Mouse (Mus musculus): ENCODE results near the gene Pex11b. TPM values are rescaled to one million over a fixed set of nuclear protein-coding genes. Genes with fewer than 3 reads are reported as not detected.
A peak's percentile ranks its signal among the peaks of the same experiment; 100 is the strongest.

Gene Pex11b
- total RNA-seq (2014; rRNA removed) (27.1 and 31.4 TPM in 2 replicates), polyA plus RNA-seq (2012; rRNA removed) (33.8 and 40.8 TPM in 2 replicates)

DNA sequence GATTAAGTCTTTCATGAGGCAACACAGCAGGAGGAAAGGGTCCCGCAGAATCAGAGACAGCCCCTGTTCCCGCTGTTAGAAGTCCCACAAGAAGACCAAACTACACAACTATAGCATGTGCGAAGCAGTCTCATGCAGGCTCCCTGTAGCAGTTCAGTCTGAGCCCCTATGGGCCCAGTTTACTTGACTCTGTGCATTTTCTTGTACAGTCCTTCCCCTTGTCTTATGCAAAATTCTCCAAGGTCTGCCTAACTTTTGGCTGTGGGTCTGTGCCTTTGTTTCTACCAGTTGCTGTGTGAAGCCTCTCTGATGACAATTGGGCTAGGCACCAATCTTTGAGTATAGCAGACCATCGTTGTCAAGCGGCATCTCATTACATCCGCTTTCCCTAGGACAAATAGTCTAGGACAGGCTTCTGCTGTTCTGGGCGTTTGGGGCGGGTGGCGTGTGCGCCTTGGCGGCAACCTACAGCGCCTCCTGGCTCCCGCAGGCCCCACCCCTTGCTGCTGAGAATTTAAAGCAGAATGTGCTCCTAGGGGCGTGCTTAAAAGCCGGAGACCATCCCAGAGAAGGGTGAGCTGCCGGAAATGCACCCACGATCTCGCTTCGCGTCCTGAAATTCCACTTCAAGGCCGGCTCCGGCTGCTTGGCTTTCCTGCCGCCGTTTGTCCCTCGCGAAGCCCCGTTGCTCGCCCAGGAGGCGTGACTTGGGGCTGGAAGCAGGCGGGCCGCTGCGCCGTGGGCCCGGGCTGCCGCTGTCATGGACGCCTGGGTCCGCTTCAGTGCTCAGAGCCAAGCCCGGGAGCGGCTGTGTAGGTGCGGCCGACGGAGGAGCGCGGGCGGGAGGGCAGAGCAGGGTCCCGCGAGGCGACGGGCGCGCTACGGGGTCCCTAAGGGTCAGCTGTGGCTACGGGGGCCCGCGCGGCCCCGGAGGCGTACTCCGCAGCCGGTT, at the start of gene Pex11b, which contains the start of gene Gm42957:
Gene Pex11b, plus strand, starts transcription at position 449 of the 952 bp plus-strand sequence.
Gene Gm42957, plus strand, starts transcription at position 547 of the 952 bp plus-strand sequence.
- DNase-seq (ENCODE audit: extremely low read depth, low read depth, low spot score), result peak; percentile 78
- Histone ChIP-seq H3K27ac (replicated peaks; ENCODE audit: insufficient read depth, low read depth, low read length) (peak within 1 kb of the TSS; percentile 92), H3K9ac (ENCODE audit: low read depth, low read length) (peak within 1 kb of the TSS; percentile 97), H3K4me3 (ENCODE audit: insufficient read depth, low read depth, low read length) (peak within 1 kb of the TSS; percentile 96), H3K27me3 (ENCODE audit: control insufficient read depth, insufficient read depth, low read length) (no peaks in the 10 kb centered on the region), H3K4me1 (ENCODE audit: control insufficient read depth, insufficient read depth, low read length) (peaks cover 14% of the 10 kb centered on the region), H3K36me3 (ENCODE audit: control insufficient read depth, insufficient read depth, low read length) (peaks cover 20% of the 10 kb centered on the region; the same call in 1 of the 2 replicates), H3K79me2 (ENCODE audit: control insufficient read depth, insufficient read depth, low read length) (peaks cover 4% of the 10 kb centered on the region; the same call in 1 of the 2 replicates)
- peak; percentile 68; the same call in 1 of the 2 replicates for TF ChIP-seq POLR2A (IDR thresholded peaks at IDR 0.05; ENCODE audit: extremely low read depth, insufficient read depth, low read length)
- peak; percentile 45 for TF ChIP-seq CTCF (IDR thresholded peaks at IDR 0.05; ENCODE audit: low read depth, low read length)
- WGBS, result 3% methylated on average over 60 of the region's 60 CpGs

DNA sequence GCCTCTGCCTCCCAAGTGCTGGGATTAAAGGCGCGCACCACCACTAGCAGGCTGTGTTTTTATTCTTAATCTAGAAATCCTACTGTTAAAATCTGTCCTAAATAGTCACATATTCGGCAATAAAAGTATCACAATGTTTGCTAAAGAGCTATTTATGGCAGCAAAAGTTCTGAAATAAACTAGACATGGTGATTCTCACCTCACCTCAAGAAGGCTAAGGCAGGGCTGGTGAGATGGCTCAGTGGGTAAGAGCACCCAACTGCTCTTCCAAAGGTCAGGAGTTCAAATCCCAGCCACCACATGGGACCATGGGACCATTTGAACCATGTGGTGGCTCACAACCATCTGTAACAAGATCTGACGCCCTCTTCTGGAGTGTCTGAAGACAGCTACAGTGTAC, 44.5 kb upstream of the Pex11b start:
- Histone ChIP-seq H3K27ac (replicated peaks; ENCODE audit: insufficient read depth, low read depth, low read length) (no peak overlapping the region), H3K27me3 (ENCODE audit: control insufficient read depth, insufficient read depth, low read length) (no peaks in the 10 kb centered on the region), H3K4me1 (ENCODE audit: control insufficient read depth, insufficient read depth, low read length) (0 out of 2 replicates have a peak, but pooled peaks cover 1% of the 10 kb centered on the region), H3K79me2 (ENCODE audit: control insufficient read depth, insufficient read depth, low read length) (no peaks in the 10 kb centered on the region; the same call in 1 of the 2 replicates), H3K9ac (ENCODE audit: low read depth, low read length) (no peak overlapping the region), H3K4me3 (ENCODE audit: insufficient read depth, low read depth, low read length) (no peak overlapping the region), H3K36me3 (ENCODE audit: control insufficient read depth, insufficient read depth, low read length) (no peaks in the 10 kb centered on the region)
- TF ChIP-seq CTCF (IDR thresholded peaks at IDR 0.05; ENCODE audit: low read depth, low read length), result no peak
- TF ChIP-seq POLR2A (IDR thresholded peaks at IDR 0.05; ENCODE audit: extremely low read depth, insufficient read depth, low read length), result no peak
- WGBS, result 88% methylated on average over 4 of the region's 4 CpGs
- no peak for DNase-seq (ENCODE audit: extremely low read depth, low read depth, low spot score)

DNA sequence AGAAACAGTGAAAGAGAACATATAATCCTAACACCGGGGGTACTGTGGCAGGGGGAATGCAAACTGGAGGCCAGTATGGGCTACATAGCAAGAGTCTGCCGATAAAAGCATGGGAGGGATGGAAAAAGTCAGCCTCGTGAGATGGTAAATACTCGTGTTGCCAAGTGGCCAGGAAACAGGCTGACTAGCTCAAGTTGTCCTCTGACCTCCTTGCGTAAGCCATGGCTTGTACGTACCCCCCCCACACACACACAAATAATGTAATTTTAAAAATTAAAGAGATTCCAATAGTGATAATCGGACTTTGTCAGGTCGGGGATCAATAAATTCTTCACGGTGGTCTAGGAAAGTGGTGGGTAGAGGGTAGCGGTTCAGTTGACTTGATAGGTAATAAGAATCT, 41.8 kb upstream of the Pex11b start:
- Histone ChIP-seq H3K4me1 (ENCODE audit: control insufficient read depth, insufficient read depth, low read length) (0 out of 2 replicates have a peak, but pooled peaks cover 1% of the 10 kb centered on the region), H3K9ac (ENCODE audit: low read depth, low read length) (peak overlapping the region; percentile 57), H3K27ac (replicated peaks; ENCODE audit: insufficient read depth, low read depth, low read length) (peak overlapping the region; percentile 89), H3K36me3 (ENCODE audit: control insufficient read depth, insufficient read depth, low read length) (no peaks in the 10 kb centered on the region), H3K27me3 (ENCODE audit: control insufficient read depth, insufficient read depth, low read length) (no peaks in the 10 kb centered on the region; the same call in 1 of the 2 replicates), H3K79me2 (ENCODE audit: control insufficient read depth, insufficient read depth, low read length) (no peaks in the 10 kb centered on the region; the same call in 1 of the 2 replicates), H3K4me3 (ENCODE audit: insufficient read depth, low read depth, low read length) (peak overlapping the region; percentile 59)
- WGBS, result 1% methylated on average over 10 of the region's 10 CpGs
- TF ChIP-seq CTCF (IDR thresholded peaks at IDR 0.05; ENCODE audit: low read depth, low read length), result no peak
- DNase-seq (ENCODE audit: extremely low read depth, low read depth, low spot score), result peak; percentile 95

DNA sequence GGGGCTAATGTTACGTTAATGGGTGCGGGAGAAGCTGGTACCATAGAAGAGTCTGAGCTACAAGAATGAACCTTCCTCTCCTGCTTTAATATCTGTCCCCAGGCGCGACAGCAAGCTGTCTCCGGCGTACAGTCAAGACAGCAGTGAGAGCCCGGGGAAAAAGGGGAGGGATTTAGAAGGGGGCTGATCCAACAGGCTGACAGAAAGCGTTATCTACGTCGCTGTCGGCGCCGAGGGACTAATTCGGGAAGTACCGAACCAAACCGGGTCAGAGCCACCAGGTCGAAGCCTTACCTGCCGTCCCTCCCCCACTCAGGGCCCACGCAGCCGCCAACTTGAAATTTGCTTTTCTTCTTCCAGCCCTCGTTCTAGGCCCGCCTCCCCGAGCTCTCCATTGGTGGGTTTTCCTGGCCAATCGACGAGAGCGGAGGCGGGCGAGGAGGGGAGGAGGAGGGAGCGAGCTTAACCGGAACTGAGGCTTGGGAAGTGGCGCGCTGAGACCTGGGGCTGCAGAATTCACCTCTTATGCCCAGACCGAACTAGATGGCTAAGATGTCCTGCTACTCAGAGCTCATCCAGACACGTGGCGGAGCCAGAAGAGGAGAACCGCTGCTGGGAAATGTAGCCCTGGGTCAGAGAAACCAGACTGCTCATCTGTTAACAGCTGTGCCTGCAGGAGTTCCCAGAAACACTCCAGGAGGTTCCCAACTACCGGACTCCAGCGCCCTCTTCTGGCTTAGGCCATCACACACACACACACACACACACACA, 41.2 kb upstream of the Pex11b start, which contains the start of gene Polr3gl:
Gene Polr3gl, minus strand, starts transcription at position 392 of the 771 bp plus-strand sequence.
- H3K27ac ChIP-seq (replicated peaks; ENCODE audit: insufficient read depth, low read depth, low read length), result peak within 1 kb of the TSS; percentile 89
- H3K9ac ChIP-seq (ENCODE audit: low read depth, low read length), result peak within 1 kb of the TSS; percentile 57
- WGBS, result under 1% methylated on average over 38 of the region's 38 CpGs
- H3K4me1 ChIP-seq (ENCODE audit: control insufficient read depth, insufficient read depth, low read length), result 0 out of 2 replicates have a peak, but pooled peaks cover 1% of the 10 kb centered on the region
- peak; percentile 94 for DNase-seq (ENCODE audit: extremely low read depth, low read depth, low spot score)
- H3K36me3 ChIP-seq (ENCODE audit: control insufficient read depth, insufficient read depth, low read length), result no peaks in the 10 kb centered on the region
- peak within 1 kb of the TSS; percentile 59 for H3K4me3 ChIP-seq (ENCODE audit: insufficient read depth, low read depth, low read length)
- no peaks in the 10 kb centered on the region; the same call in 1 of the 2 replicates for H3K79me2 ChIP-seq (ENCODE audit: control insufficient read depth, insufficient read depth, low read length)
- TF ChIP-seq POLR2A (IDR thresholded peaks at IDR 0.05; ENCODE audit: extremely low read depth, insufficient read depth, low read length) (peak; percentile 58), CTCF (IDR thresholded peaks at IDR 0.05; ENCODE audit: low read depth, low read length) (peak; percentile 28; the same call in 1 of the 2 replicates)
- no peaks in the 10 kb centered on the region; the same call in 1 of the 2 replicates for H3K27me3 ChIP-seq (ENCODE audit: control insufficient read depth, insufficient read depth, low read length)

DNA sequence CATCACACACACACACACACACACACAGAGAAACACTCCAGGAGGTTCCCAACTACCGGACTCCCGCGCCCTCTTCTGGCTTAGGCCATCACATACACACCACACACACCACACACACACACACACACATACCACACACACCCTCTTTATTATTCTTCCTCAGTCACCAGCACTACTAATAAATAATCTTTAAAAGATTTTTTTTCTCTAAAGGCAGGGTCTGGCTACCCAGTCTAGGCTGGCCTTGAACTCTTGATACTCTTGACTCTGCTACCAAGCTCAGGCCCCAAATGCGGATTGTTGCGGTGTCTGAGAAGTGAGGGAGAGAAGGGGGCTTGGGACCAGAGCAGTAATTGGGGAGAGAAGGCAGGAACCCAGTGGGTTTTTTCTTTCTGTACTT, 40.3 kb upstream of the Pex11b start:
- H3K4me3 ChIP-seq (ENCODE audit: insufficient read depth, low read depth, low read length), result no peak overlapping the region
- no peaks in the 10 kb centered on the region for H3K36me3 ChIP-seq (ENCODE audit: control insufficient read depth, insufficient read depth, low read length)
- no peak overlapping the region for H3K27ac ChIP-seq (replicated peaks; ENCODE audit: insufficient read depth, low read depth, low read length)
- no peaks in the 10 kb centered on the region; the same call in 1 of the 2 replicates for H3K79me2 ChIP-seq (ENCODE audit: control insufficient read depth, insufficient read depth, low read length)
- 0 out of 2 replicates have a peak, but pooled peaks cover 1% of the 10 kb centered on the region for H3K4me1 ChIP-seq (ENCODE audit: control insufficient read depth, insufficient read depth, low read length)
- no peaks in the 10 kb centered on the region; the same call in 1 of the 2 replicates for H3K27me3 ChIP-seq (ENCODE audit: control insufficient read depth, insufficient read depth, low read length)
- DNase-seq (ENCODE audit: extremely low read depth, low read depth, low spot score), result no peak
- TF ChIP-seq CTCF (IDR thresholded peaks at IDR 0.05; ENCODE audit: low read depth, low read length) (no peak), POLR2A (IDR thresholded peaks at IDR 0.05; ENCODE audit: extremely low read depth, insufficient read depth, low read length) (no peak)
- no peak overlapping the region for H3K9ac ChIP-seq (ENCODE audit: low read depth, low read length)
- WGBS, result 96% methylated on average over 5 of the region's 5 CpGs

Measured in liver, adult 2 months (tissue).